8 mouse cellular contexts compared by ENCODE assay signal in the genomic region with DNA sequence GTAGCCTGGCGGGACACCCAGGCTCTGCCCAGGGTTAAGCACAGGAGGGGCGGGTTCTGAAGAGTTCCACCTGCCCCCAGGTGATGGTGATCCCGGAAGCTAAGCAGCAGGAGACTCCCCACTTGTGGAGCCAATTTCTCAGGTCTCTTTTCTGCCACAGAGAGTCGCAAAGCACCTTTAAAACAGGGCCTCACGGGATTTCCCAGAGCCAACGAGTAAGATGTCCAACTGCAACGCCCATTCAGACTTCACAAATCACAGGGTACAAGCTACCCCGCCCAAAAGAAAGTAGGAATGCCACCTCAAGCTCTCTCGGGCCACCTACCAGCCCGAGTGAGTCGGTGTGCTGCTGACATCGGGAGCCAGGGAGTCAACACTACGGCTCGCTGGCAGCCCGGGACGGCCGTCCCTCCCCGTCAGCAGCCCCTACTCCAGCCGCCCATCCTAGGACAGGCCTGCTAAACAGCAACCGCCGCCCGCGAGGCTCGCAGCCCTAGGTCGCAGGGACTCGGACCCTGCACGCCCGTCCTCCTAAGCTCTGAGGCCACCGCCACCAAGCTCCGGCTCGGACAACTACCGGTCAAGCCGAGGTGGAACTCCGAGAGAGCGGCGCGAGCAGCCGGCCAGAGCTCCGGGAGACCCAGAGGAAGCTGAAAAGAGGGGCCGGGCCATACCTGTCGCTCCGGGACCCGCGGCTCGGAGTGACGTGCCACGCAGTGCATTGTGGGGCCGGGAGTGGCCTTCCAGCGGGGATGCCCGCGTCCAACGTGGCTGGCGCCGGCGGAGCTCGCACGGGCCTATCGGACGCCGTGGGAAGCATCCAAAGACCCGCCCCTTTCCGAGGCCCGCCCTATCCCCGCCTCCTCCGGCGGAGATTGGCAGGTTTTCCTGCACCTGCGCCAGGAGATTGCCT. TPM values are rescaled to one million over a fixed set of nuclear protein-coding genes. Genes with fewer than 3 reads are reported as not detected.
DNase-seq lines count a peak whose midpoint lies in the region; ATAC-seq lines count a peak whose summit lies in the region.

Sec22a (minus strand) TSS at position 769 of the 913 bp plus-strand sequence.

- no peaks in the 10 kb centered on the region for H3K9me3 ChIP-seq in hindbrain, embryonic 16.5 days (ENCODE audit: control insufficient read depth, low read length)

- no peaks in the 10 kb centered on the region for H3K27me3 ChIP-seq in hindbrain, embryonic 16.5 days (replicated peaks; ENCODE audit: control insufficient read depth, insufficient read depth, low read length)

- peak within 1 kb of the TSS; percentile 77 for H3K27ac ChIP-seq in hindbrain, embryonic 16.5 days (ENCODE audit: low read depth, low read length)
- H3K27ac ChIP-seq in macrophage, result no peak within 1 kb of the TSS

- peaks cover 4% of the 10 kb centered on the region for H3K4me1 ChIP-seq in hindbrain, embryonic 16.5 days (ENCODE audit: control insufficient read depth, insufficient read depth, low read depth, low read length)

- peak; percentile 100 for ATAC-seq in hindbrain, embryonic 16.5 days

- peak; percentile 81 for DNase-seq in WW6 (ENCODE audit: low read depth, low spot score)
- DNase-seq in cerebellum, postnatal 4 days (ENCODE audit: low spot score in 2 of 2), result peak; percentile 89 to 94
- peak; percentile 92 for DNase-seq in gastrocnemius, adult 18-20 months (ENCODE audit: low spot score)
- DNase-seq in left cerebral cortex, adult 18-20 months (ENCODE audit: low spot score in 2 of 2), result peak; percentile 94
- DNase-seq in right cerebral cortex, adult 18-20 months, result peak; percentile 96
- DNase-seq in urinary bladder, postnatal 10 days (ENCODE audit: low spot score), result peak; percentile 71

- WGBS in hindbrain, embryonic 16.5 days, result under 1% methylated on average over 54 of the region's 67 CpGs
- WGBS in macrophage (ENCODE audit: missing documents), result 1% methylated on average over 62 of the region's 67 CpGs

- H3K4me3 ChIP-seq in hindbrain, embryonic 16.5 days (ENCODE audit: low read length), result peak within 1 kb of the TSS; percentile 68
- H3K4me3 ChIP-seq in macrophage (ENCODE audit: inconsistent target), result peak within 1 kb of the TSS; percentile 53

- peaks cover 3% of the 10 kb centered on the region; the same call in 1 of the 2 replicates for H3K36me3 ChIP-seq in hindbrain, embryonic 16.5 days (ENCODE audit: control insufficient read depth, insufficient read depth, low read length)
- no peaks in the 10 kb centered on the region for H3K36me3 ChIP-seq in macrophage (ENCODE audit: inconsistent target)

- no peaks in the 10 kb centered on the region; the same call in 1 of the 2 replicates for H3K79me2 ChIP-seq in macrophage (ENCODE audit: inconsistent target)

- H3K4me2 ChIP-seq in hindbrain, embryonic 16.5 days (ENCODE audit: low read length), result peak within 1 kb of the TSS; percentile 78

- H3K9ac ChIP-seq in hindbrain, embryonic 16.5 days (ENCODE audit: low read depth, low read length), result peak within 1 kb of the TSS; percentile 82

RNA-seq across cellular contexts. Expression of gene Sec22a, which starts in this region (rescaled TPM):
- 1 to 10 TPM; 4.1 to 5.4 TPM for total RNA-seq in gastrocnemius, adult 18-20 months (2021)
- polyA plus RNA-seq in hindbrain, embryonic 16.5 days (2015; fragmentation: Nextera tagmentation; extraction: Ambion mirVana), result 37.3 and 38.3 TPM in 2 replicates
- total RNA-seq in left cerebral cortex, adult 18-20 months (2021), result 10 to 100 TPM; 13.7 to 17.1 TPM
- total RNA-seq in macrophage (2018; cell fraction: chromatin; rRNA removed), result 10 to 100 TPM; 12.3 to 46.2 (median 26.3) TPM
- total RNA-seq in macrophage (2018; cell fraction: cytosol; rRNA removed), result 1 to 10 TPM; 4.5 to 7.5 (median 5.7) TPM
- total RNA-seq in macrophage (2018; cell fraction: nucleus; rRNA removed), result 10 to 100 TPM; 10.9 to 30.6 (median 17.7) TPM
- 7.5 to 12.8 TPM (median 12.2 TPM) in 3 replicates for polyA plus RNA-seq in macrophage (2018)
